Mouse (Mus musculus) MEL (cell line): ENCODE results near the gene Cep63.

Source experiments
- CHD1 ChIP-seq: IDR thresholded peaks from 2 replicates; pipeline ENCODE4 v1.6.1; 2012; ENCODE audit warnings: low read depth, mild to moderate bottlenecking, inconsistent platforms, low read length, improper control_type of control experiment
- CTCF ChIP-seq, 3 experiments: IDR thresholded peaks in 2 of 3; conservative IDR thresholded peaks in 1 of 3; 2 replicates each; pipeline ENCODE4 v1.5.1; 2011 to 2012; ENCODE audit warnings: low read length in 3 of 3, low read depth in 2 of 3, mild to moderate bottlenecking in 2 of 3, improper control_type of control experiment in 1 of 3, inconsistent platforms in 1 of 3, mixed read lengths in 1 of 3, moderate library complexity in 1 of 3; ENCODE audit not compliant: control insufficient read depth in 1 of 3, insufficient read depth in 1 of 3, poor library complexity in 1 of 3, severe bottlenecking in 1 of 3
- MXI1 ChIP-seq: IDR thresholded peaks from 2 replicates; pipeline ENCODE4 v1.6.1; 2011; ENCODE audit warnings: mild to moderate bottlenecking, low read depth, low read length, improper control_type of control experiment
- NELFE ChIP-seq: IDR thresholded peaks from 2 replicates; pipeline ENCODE4 v1.6.1; 2011; ENCODE audit warnings: low read depth, low read length, improper control_type of control experiment
- NRF1 ChIP-seq: IDR thresholded peaks from 2 replicates; pipeline ENCODE4 v1.6.1; 2014; ENCODE audit warnings: low read depth, mild to moderate bottlenecking, inconsistent platforms, low read length, improper control_type of control experiment, moderate library complexity; ENCODE audit not compliant: poor library complexity, insufficient read depth, severe bottlenecking
- POLR2AphosphoS2 ChIP-seq: IDR thresholded peaks from 2 replicates; pipeline ENCODE4 v1.6.1; 2011; ENCODE audit warnings: low read length, improper control_type of control experiment
- RCOR1 ChIP-seq: IDR thresholded peaks from 2 replicates; pipeline ENCODE4 v1.6.1; 2012; ENCODE audit warnings: low read depth, mild to moderate bottlenecking, inconsistent platforms, low read length, improper control_type of control experiment
- TCF12 ChIP-seq: IDR thresholded peaks from 2 replicates; pipeline ENCODE4 v1.6.1; 2014; ENCODE audit warnings: low read depth, mild to moderate bottlenecking, inconsistent platforms, low read length, improper control_type of control experiment, moderate library complexity
- UBTF ChIP-seq: IDR thresholded peaks from 2 replicates; pipeline ENCODE4 v1.6.1; 2012; ENCODE audit warnings: low read depth, mild to moderate bottlenecking, inconsistent platforms, low read length, improper control_type of control experiment, moderate library complexity, borderline replicate concordance; ENCODE audit not compliant: insufficient read depth
- USF1 ChIP-seq: IDR thresholded peaks from 2 replicates; pipeline ENCODE4 v1.6.1; 2014; ENCODE audit warnings: low read depth, mild to moderate bottlenecking, inconsistent platforms, low read length, improper control_type of control experiment, moderate library complexity
- USF2 ChIP-seq, 2 experiments: IDR thresholded peaks; 2 replicates each; pipeline ENCODE4 v1.6.1; 2011 to 2012; ENCODE audit warnings: improper control_type of control experiment in 2 of 2, low read length in 2 of 2, borderline replicate concordance in 1 of 2, inconsistent platforms in 1 of 2, low read depth in 1 of 2, mild to moderate bottlenecking in 1 of 2; ENCODE audit not compliant: insufficient read depth in 1 of 2
- ZC3H11A ChIP-seq: IDR thresholded peaks from 2 replicates; pipeline ENCODE4 v1.6.1; 2012; ENCODE audit warnings: low read depth, mild to moderate bottlenecking, inconsistent platforms, low read length, improper control_type of control experiment

DNA sequence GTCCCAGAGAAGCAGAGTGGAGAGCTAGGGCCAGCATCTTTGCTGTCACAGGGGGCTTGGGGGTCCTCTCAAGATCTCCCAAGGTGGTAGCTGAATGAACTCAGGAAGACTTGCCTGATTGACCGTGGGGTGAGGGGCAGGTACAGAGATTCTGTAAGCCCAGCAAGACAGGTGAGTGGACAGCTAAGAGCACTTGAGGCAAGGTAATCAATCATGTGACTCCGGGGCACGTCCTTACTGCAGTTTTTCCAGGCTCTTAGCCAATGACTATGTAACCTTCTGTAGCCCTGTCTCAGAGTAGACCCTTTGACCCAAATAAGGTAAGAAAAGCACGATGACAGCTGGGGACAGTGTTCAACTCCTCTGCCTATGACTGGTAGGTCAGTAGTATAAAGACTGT is 10.8 kb upstream of the Cep63 start:
- no peak for TF ChIP-seq CTCF (IDR thresholded peaks at IDR 0.05 in 2 of 3, conservative IDR thresholded peaks at IDR 0.05 in 1 of 3; ENCODE audit: control insufficient read depth in 1 of 3, insufficient read depth in 1 of 3, low read depth in 2 of 3, low read length in 3 of 3, poor library complexity in 1 of 3, severe bottlenecking in 1 of 3)
- no peak for TF ChIP-seq USF2 (IDR thresholded peaks at IDR 0.05; ENCODE audit: borderline replicate concordance in 1 of 2, insufficient read depth in 1 of 2, low read depth in 1 of 2, low read length in 2 of 2)
- TF ChIP-seq UBTF = no peak
- TF ChIP-seq MXI1 = no peak
- no peak for TF ChIP-seq POLR2AphosphoS2
- TF ChIP-seq TCF12 = no peak
- TF ChIP-seq RCOR1 = no peak
- TF ChIP-seq NELFE = no peak
- TF ChIP-seq NRF1 = no peak
- no peak for TF ChIP-seq CHD1
- TF ChIP-seq ZC3H11A = no peak
- TF ChIP-seq USF1 = no peak
